In genomic region chr6:94410480-94410879, GRCm38 (mm10) we compare ENCODE assay signal across 24 mouse cellular contexts.
DNase-seq lines count a peak whose midpoint lies in the region; ATAC-seq lines count a peak whose summit lies in the region.
"Had no signal": no experiment of that assay in that cellular context is flagged by ENCODE, and none has a peak within 500 bp of the region (broad histone marks: within the 10 kb centered on the region; RNA-seq: fewer than 3 reads in every experiment).

No protein-coding gene starts in this region.

- no peaks in the 10 kb centered on the region for H3K9me3 ChIP-seq in heart, embryonic 13.5 days
- H3K9me3 ChIP-seq in heart, embryonic 11.5 days (replicated peaks; ENCODE audit: control insufficient read depth, low read length), result no peaks in the 10 kb centered on the region
- H3K9me3 ChIP-seq in intestine, embryonic 14.5 days (ENCODE audit: control insufficient read depth, low read length), result no peaks in the 10 kb centered on the region
- no peaks in the 10 kb centered on the region for H3K9me3 ChIP-seq in intestine, embryonic 15.5 days
- no peaks in the 10 kb centered on the region for H3K9me3 ChIP-seq in midbrain, embryonic 10.5 days (replicated peaks)
- H3K9me3 ChIP-seq: embryonic facial prominence, embryonic 10.5 days; hindbrain, embryonic 15.5 days; limb, embryonic 10.5 days; liver, embryonic 15.5 days; lung, embryonic 15.5 days; megakaryocyte, embryonic 14.5 days had no signal

- H3K36me3 ChIP-seq in heart, embryonic 13.5 days, result no peaks in the 10 kb centered on the region
- no peaks in the 10 kb centered on the region for H3K36me3 ChIP-seq in heart, embryonic 11.5 days (ENCODE audit: control insufficient read depth, insufficient read depth, low read length)
- no peaks in the 10 kb centered on the region for H3K36me3 ChIP-seq in intestine, embryonic 14.5 days (ENCODE audit: control insufficient read depth, insufficient read depth, low read length)
- no peaks in the 10 kb centered on the region for H3K36me3 ChIP-seq in intestine, embryonic 15.5 days
- no peaks in the 10 kb centered on the region for H3K36me3 ChIP-seq in midbrain, embryonic 10.5 days
- H3K36me3 ChIP-seq: embryonic facial prominence, embryonic 10.5 days; hindbrain, embryonic 15.5 days; limb, embryonic 10.5 days; liver, embryonic 15.5 days; lung, embryonic 15.5 days had no signal

- H3K27me3 ChIP-seq in heart, embryonic 13.5 days (replicated peaks), result no peaks in the 10 kb centered on the region
- H3K27me3 ChIP-seq in heart, embryonic 11.5 days (ENCODE audit: control insufficient read depth, insufficient read depth, low read length), result no peaks in the 10 kb centered on the region
- H3K27me3 ChIP-seq in intestine, embryonic 14.5 days (replicated peaks; ENCODE audit: control insufficient read depth, insufficient read depth, low read length), result no peaks in the 10 kb centered on the region
- no peaks in the 10 kb centered on the region for H3K27me3 ChIP-seq in intestine, embryonic 15.5 days (replicated peaks)
- H3K27me3 ChIP-seq in midbrain, embryonic 10.5 days (ENCODE audit: low read depth, poor library complexity, severe bottlenecking), result peaks cover 3% of the 10 kb centered on the region; the same call in 1 of the 2 replicates
- H3K27me3 ChIP-seq: hindbrain, embryonic 15.5 days; liver, embryonic 15.5 days; lung, embryonic 15.5 days; megakaryocyte, embryonic 14.5 days had no signal

- no peak overlapping the region for H3K9ac ChIP-seq in heart, embryonic 13.5 days
- H3K9ac ChIP-seq in heart, embryonic 11.5 days (ENCODE audit: low read depth, low read length), result no peak overlapping the region
- no peak overlapping the region for H3K9ac ChIP-seq in intestine, embryonic 14.5 days (ENCODE audit: low read length)
- H3K9ac ChIP-seq in intestine, embryonic 15.5 days, result no peak overlapping the region
- H3K9ac ChIP-seq: hindbrain, embryonic 15.5 days; liver, embryonic 15.5 days; lung, embryonic 15.5 days had no signal

- ATAC-seq in heart, embryonic 13.5 days (ENCODE audit: extremely low read depth, insufficient number of reproducible peaks, low FRiP score, low TSS enrichment), result peak; percentile 46; the same call in 1 of the 2 replicates
- no peak for ATAC-seq in heart, embryonic 11.5 days (replicated peaks; ENCODE audit: insufficient number of reproducible peaks, low FRiP score, low TSS enrichment)
- no peak for ATAC-seq in intestine, embryonic 14.5 days (replicated peaks; ENCODE audit: low FRiP score, low TSS enrichment, low read depth)
- no peak for ATAC-seq in intestine, embryonic 15.5 days
- ATAC-seq: CD4-positive, CD25-positive, alpha-beta regulatory T cell, adult 4 months; intestine, embryonic 16.5 days had no signal

- WGBS in heart, embryonic 13.5 days, result 33% methylated on average over 2 of the region's 2 CpGs
- WGBS in heart, embryonic 11.5 days (ENCODE audit: insufficient replicate concordance), result 48% methylated on average over 2 of the region's 2 CpGs
- WGBS in intestine, embryonic 14.5 days, result 83% methylated on average over 2 of the region's 2 CpGs
- whole genome bisulfite sequencing in intestine, embryonic 15.5 days, result 69% methylated on average over 2 of the region's 2 CpGs
- 79% methylated on average over 2 of the region's 2 CpGs for WGBS in midbrain, embryonic 10.5 days

- no peak overlapping the region for H3K4me2 ChIP-seq in heart, embryonic 13.5 days
- no peak overlapping the region for H3K4me2 ChIP-seq in heart, embryonic 11.5 days
- no peak overlapping the region for H3K4me2 ChIP-seq in intestine, embryonic 14.5 days (ENCODE audit: low read length)
- no peak overlapping the region for H3K4me2 ChIP-seq in intestine, embryonic 15.5 days (replicated peaks)
- H3K4me2 ChIP-seq: hindbrain, embryonic 15.5 days; liver, embryonic 15.5 days; lung, embryonic 15.5 days had no signal

- peak overlapping the region; percentile 36; the same call in 1 of the 2 replicates for H3K27ac ChIP-seq in heart, embryonic 13.5 days (replicated peaks)
- no peak overlapping the region for H3K27ac ChIP-seq in heart, embryonic 11.5 days (ENCODE audit: low read depth, low read length)
- no peak overlapping the region for H3K27ac ChIP-seq in intestine, embryonic 14.5 days (ENCODE audit: low read depth)
- H3K27ac ChIP-seq in intestine, embryonic 15.5 days, result no peak overlapping the region
- H3K27ac ChIP-seq in midbrain, embryonic 10.5 days (replicated peaks), result no peak overlapping the region
- H3K27ac ChIP-seq: embryonic facial prominence, embryonic 10.5 days; hindbrain, embryonic 15.5 days; layer of hippocampus, adult 2 months; limb, embryonic 10.5 days; liver, embryonic 15.5 days; lung, embryonic 15.5 days had no signal

- DNase-seq in cerebellum, adult 9-10 months, result peak; percentile 58
- DNase-seq in cerebellum, adult 11 months, result no peak
- peak; percentile 24 for DNase-seq in intestine, embryonic 14.5 days (ENCODE audit: low spot score)
- DNase-seq in midbrain, embryonic 10.5 days (ENCODE audit: low spot score), result no peak
- DNase-seq: adrenal gland, postnatal 25 days; gastrocnemius, postnatal 36 days; kidney, postnatal 25 days; liver; lung, postnatal 36 days; midbrain, embryonic 14.5 days; thymus, adult 18-20 months; thymus, postnatal 4 days had no signal

- no peak overlapping the region for H3K4me3 ChIP-seq in heart, embryonic 13.5 days
- H3K4me3 ChIP-seq in heart, embryonic 11.5 days (ENCODE audit: low read depth, low read length), result no peak overlapping the region
- no peak overlapping the region for H3K4me3 ChIP-seq in intestine, embryonic 14.5 days (ENCODE audit: low read depth, low read length)
- H3K4me3 ChIP-seq in intestine, embryonic 15.5 days (replicated peaks), result no peak overlapping the region
- no peak overlapping the region for H3K4me3 ChIP-seq in midbrain, embryonic 10.5 days
- H3K4me3 ChIP-seq: embryonic facial prominence, embryonic 10.5 days; hindbrain, embryonic 15.5 days; layer of hippocampus, adult 2 months; limb, embryonic 10.5 days; liver, embryonic 15.5 days; lung, embryonic 15.5 days; megakaryocyte, embryonic 14.5 days had no signal

- H3K4me1 ChIP-seq in heart, embryonic 13.5 days, result peaks cover 51% of the 10 kb centered on the region
- peaks cover 34% of the 10 kb centered on the region for H3K4me1 ChIP-seq in heart, embryonic 11.5 days (ENCODE audit: control insufficient read depth, insufficient read depth, low read length)
- H3K4me1 ChIP-seq in intestine, embryonic 14.5 days (replicated peaks; ENCODE audit: control insufficient read depth, insufficient read depth, low read length), result no peaks in the 10 kb centered on the region
- H3K4me1 ChIP-seq in intestine, embryonic 15.5 days (replicated peaks), result no peaks in the 10 kb centered on the region
- H3K4me1 ChIP-seq in midbrain, embryonic 10.5 days, result 0 out of 2 replicates have a peak, but pooled peaks cover 8% of the 10 kb centered on the region
- H3K4me1 ChIP-seq: hindbrain, embryonic 15.5 days; limb, embryonic 10.5 days; liver, embryonic 15.5 days; megakaryocyte, embryonic 14.5 days had no signal

Comparison
In these comparisons a context has a peak if more than half of its experiments do, and no peak if none do; other contexts are left out.
1. DNase-seq: peak in cerebellum, adult 9-10 months (single experiment) and intestine, embryonic 14.5 days (single experiment); none in cerebellum, adult 11 months (single experiment) and midbrain, embryonic 10.5 days (single experiment).